Mouse (Mus musculus): Measurements from ENCODE around the gene Arpc5.

Gene Arpc5

GRCm38 (mm10) chr1:152766032-152766772 lies at the start of gene Arpc5, which contains the start of gene Rgl1:
Arpc5 (plus strand) TSS chr1:152766542.
Rgl1 (minus strand) TSS chr1:152766351.
- DNase-seq (ENCODE audit: low read depth in 1 of 2, low spot score in 2 of 2), result peak; percentile 93 to 95

- no peak for DNase-seq (ENCODE audit: low read depth in 1 of 2, low spot score in 2 of 2)
Measured at GRCm38 (mm10) chr1:152717329-152717728, 49.0 kb upstream of the Arpc5 start.

GRCm38 (mm10) chr1:152718200-152718599 lies 48.1 kb upstream of the Arpc5 start:
- no peak for DNase-seq (ENCODE audit: low read depth in 1 of 2, low spot score in 2 of 2)

DNA sequence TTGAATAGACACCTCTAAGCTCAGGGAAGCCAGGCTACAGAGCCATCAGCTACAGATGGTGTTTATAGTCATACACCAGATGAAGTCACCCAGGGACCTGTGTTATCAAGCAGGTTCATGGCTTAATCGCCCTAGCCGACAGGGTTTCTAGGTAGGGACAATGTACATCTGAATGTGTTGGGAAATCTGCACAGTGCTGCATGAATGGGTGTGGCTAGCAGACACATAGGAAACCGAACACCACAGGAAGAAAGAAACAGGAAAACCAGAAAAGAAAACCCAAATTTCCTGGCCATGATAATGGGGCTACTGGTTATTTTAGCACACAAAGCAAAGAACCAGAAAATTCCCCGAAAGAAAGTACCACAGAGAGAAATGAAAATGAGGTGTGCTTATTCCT lies 45.4 kb upstream of the Arpc5 start:
- DNase-seq (ENCODE audit: low read depth in 1 of 2, low spot score in 2 of 2), result no peak

DNA sequence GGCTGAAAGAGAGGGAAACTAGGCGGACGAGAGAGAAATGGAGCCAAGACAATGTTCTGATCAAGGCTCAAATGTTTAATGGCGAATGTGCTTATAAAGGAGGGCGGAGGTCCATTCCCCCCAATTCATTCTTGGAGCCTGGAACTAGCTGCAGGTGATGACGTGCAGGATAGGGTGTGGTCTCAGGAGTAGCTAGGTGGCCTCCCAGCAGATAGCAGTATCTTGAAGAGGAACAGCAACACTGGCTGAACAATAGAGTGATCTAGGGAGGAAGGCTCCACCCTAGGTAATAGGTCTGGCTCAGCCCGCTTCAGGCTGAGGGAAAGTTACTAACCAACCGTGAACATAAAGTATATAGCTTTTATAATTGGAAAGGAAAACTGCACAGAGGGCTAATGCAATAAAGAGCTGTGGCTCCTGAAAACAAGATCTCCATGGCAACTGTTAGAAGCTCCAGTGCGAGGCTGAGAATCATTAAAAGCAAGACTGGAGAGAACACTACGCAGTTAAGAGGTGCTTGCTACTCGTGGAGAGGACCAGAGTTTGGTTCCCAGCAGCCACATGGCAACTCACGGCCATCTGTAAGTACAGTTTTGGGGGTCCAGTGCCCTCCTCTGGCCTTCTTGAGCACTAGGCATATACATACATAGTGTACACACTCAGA lies 44.7 kb upstream of the Arpc5 start:
- no peak for DNase-seq (ENCODE audit: low read depth in 1 of 2, low spot score in 2 of 2)

GRCm38 (mm10) chr1:152724286-152724685 lies 42.1 kb upstream of the Arpc5 start:
- no peak for DNase-seq (ENCODE audit: low read depth in 1 of 2, low spot score in 2 of 2)

DNA sequence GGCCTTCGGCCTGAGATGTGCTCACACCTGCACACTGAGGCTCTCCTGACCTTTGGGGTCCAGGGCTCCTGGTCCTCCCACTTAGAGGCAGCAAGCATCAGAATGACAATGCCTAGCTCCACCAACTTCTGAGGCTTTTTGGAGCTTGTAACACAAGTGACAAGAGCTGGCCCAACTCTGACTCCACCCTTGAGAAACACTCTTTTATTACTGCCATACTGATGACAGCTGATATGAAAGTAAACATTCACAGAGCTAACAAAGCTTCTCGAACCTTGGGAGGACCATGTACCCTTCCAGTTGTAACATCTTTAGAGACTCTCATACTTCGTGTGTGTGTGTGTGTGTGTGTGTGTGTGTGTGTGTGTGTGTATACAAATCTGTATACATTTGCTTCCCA lies 40.2 kb upstream of the Arpc5 start:
- DNase-seq (ENCODE audit: low read depth in 1 of 2, low spot score in 2 of 2), result no peak

GRCm38 (mm10) chr1:152727604-152728236 lies 38.6 kb upstream of the Arpc5 start:
- no peak for DNase-seq (ENCODE audit: low read depth in 1 of 2, low spot score in 2 of 2)

DNA sequence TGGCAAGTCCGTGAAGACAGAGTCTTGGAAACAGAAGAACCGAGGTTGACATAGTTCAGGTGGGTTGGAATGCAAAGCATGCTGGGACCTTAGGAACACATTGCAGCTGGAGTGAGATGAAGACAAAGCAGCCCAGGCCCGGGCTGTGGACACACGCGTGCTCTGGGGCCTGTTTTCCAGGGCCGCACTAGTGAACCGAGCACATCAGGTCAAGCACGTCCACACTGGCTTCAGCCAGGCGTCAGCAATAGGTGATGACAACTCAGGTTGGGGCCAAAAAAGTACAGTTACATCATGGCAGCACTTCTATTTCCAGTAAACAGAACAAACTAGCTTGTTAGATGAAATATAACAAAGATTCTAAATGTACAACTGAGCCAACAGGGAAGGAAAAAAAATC lies 27.5 kb upstream of the Arpc5 start:
- DNase-seq (ENCODE audit: low read depth in 1 of 2, low spot score in 2 of 2), result no peak

DNA sequence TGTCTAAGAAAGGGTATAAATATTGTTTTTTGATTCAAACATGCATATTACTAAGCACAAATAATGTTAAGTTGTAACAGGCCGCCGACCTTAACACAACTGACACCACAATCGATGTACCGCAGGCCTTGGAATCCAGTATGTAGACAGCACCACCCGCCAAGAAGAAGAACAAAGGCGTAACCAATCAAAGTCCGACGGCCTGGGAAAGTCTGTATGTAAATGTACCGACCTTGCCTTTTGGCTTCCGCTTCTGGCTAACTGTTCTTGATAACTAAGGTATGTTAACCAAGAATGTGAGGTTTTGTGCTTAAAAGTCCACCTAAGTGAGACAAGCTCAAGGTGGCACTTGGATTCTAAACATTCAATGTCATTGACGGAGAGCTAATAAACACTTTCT lies 27.0 kb upstream of the Arpc5 start:
- DNase-seq (ENCODE audit: low read depth in 1 of 2, low spot score in 2 of 2), result no peak

DNA sequence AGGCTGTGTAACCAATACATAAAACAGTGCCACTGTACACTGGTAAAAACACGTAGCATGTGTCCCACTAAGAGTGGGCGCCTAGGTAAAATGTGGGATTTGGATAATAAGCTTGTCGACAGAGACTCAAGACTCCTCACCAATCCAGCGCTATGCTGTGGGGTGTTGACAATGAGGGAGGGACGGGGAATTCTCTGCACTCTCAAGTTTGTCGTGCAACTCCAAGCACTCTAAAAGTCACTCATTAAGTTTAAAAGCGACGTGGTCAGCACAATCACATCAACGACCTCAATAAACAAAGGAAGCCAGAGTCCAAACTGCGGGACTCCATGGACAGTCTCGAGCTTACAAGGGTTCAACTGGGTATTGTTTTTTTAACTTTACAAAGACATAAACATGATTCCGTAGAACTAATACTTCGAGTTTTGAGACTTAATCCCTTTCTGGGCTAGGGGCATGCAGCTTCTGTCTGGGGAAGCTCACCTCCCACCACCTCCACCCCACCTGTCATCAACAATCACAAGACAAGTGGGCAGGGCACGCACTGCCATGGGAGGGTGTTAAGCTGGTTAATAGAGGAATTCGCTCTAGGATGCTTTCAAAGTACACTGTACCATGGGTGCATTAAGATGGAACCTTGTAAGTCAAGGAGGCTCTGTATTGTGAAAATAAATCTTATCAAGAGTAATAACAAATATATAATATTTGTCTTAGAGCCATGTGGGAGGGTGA lies 23.1 kb upstream of the Arpc5 start:
- no peak for DNase-seq (ENCODE audit: low read depth in 1 of 2, low spot score in 2 of 2)

GRCm38 (mm10) chr1:152746426-152746825 lies 19.9 kb upstream of the Arpc5 start:
- peak in 1 of 2 experiments; percentile 22 for DNase-seq (ENCODE audit: low read depth in 1 of 2, low spot score in 2 of 2)

DNA sequence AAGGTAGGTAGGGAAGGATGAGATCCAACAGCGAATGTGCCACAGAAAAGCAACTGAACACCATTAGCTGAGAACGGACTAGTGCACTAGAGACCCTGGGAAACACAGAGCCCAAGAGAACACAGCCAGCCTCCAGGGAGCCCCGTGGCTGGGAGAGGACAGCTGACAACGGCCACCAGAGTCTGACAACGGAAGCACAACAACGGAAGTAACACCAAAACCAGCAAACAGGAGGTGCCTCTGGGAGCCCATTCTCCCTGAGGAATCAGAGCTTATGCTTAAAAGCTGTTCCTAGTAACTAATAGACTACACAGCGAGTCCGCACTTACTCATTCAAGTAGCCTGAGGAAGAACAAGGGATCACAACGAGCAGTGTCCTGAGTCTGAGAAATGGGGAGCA lies 17.1 kb upstream of the Arpc5 start:
- no peak for DNase-seq (ENCODE audit: low read depth in 1 of 2, low spot score in 2 of 2)

DNA sequence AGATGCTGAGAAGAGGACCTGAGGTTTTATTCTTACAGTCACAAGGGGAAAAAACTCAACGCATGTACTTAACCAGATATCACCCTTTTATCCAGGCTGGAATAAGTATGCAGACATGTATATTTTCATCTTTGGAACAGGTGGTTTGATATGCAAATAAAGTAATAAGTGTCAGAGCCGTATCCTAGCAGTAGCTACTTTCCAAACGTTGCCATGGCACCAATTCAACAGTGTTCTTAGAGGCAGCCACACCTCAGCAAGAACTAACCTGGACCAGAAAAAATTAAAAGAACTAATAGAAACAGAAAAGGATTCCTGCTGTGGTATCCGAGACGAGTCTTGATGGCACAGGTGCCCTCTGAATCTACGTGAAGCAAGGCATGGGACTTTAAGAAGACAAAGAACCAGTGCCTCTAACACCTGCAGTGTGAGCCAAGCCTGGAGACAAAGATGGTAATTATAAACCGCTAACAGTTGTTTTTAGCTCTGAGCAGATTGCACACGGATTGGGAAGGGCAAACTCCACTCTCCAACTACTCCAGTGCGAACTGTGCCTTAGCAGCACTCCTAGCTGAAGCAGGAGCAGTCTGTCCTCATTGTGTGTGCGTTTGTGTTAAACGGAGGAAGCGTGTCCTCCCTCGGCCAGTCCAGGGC lies 15.9 kb upstream of the Arpc5 start, which contains the start of gene Apobec4:
Gene Apobec4 (plus strand): TSS at position 240 of the 654 bp plus-strand sequence.
- no peak for DNase-seq (ENCODE audit: low read depth in 1 of 2, low spot score in 2 of 2)

DNA sequence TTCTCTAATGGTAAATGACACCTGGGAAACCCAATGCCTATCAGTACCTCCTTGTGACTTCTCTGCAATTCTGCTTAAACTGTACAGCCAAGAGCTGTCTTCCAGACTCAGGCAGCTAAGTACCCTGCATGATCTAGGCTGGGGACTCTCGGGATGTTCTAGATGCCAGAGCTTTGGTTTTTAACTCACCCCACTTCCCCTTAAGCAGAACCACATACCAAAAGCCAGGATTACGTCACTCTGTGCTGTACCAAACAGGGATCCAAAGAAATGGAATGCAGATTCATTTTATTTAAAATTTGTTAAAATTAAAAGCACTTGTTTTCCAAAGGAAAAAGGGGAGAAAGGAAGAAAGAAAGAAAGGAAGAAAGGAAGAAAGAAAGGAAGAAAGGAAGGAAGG lies 4.6 kb upstream of the Arpc5 start:
- no peak for DNase-seq (ENCODE audit: low read depth in 1 of 2, low spot score in 2 of 2)

- no peak for DNase-seq (ENCODE audit: low read depth in 1 of 2, low spot score in 2 of 2)
Measured at GRCm38 (mm10) chr1:152766804-152767748, 734 bp downstream of the Arpc5 start.

DNA sequence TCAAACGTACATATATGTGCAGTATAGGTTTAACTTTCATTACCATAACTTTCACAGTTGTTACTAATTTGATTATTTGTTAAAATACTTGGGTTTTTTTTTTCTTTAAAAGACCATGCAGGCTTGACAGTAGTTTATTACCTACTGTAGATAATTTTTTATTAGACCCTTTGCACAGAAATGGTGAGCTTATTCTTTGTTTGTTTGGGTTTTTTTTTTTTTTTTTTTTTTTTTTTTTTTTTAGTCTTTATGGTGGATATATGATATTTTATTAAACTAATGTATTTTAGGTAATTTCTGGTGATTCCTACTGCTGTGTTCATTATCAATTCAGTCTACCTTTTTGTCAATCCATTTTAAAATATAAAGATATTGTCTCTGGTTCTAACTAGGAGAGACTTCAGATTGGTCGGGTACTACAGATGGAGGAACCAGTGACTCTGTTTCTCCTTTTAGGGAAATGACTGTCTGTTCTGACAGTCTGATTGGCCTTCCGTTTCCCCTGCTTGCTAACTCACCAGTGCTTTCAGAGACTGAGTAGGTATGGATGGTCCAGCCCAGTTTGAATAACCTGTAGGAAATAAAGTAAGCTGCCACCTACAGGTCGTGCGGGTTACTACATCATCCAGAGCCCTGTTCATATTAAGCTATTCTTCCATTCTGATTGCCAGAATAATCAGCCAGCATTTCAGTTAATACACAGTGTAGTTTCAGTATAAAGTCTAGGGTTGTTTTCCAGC lies 1.6 kb downstream of the Arpc5 start:
- peak; percentile 63 to 76 for DNase-seq (ENCODE audit: low read depth in 1 of 2, low spot score in 2 of 2)

GRCm38 (mm10) chr1:152771016-152771415 lies 4.7 kb downstream of the Arpc5 start:
- DNase-seq (ENCODE audit: low read depth in 1 of 2, low spot score in 2 of 2), result no peak

DNA sequence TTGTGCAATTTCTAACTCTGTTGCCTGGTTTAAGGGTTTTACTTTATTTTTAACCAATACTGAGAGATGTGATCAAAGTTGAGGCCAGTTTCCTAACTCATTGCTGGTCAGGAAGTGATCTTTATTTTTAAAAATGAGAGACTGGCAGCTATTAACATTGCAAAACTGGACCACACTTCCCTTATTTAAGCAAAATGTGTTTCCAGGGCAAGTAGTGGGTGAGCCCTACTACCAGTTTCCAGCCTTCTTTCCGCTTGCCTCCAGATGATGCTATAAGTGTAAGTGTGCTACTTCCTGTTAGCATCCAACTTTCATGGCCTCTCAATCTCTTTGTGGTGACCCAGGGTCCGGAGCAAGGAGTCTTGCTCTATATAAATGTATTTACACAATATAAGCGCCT lies 8.3 kb downstream of the Arpc5 start:
- DNase-seq (ENCODE audit: low read depth in 1 of 2, low spot score in 2 of 2), result peak in 1 of 2 experiments; percentile 20

All from monocyte, adult 2 months (primary cell).